Comparison of ENCODE assay signal across 8 mouse cellular contexts in the genomic region with DNA sequence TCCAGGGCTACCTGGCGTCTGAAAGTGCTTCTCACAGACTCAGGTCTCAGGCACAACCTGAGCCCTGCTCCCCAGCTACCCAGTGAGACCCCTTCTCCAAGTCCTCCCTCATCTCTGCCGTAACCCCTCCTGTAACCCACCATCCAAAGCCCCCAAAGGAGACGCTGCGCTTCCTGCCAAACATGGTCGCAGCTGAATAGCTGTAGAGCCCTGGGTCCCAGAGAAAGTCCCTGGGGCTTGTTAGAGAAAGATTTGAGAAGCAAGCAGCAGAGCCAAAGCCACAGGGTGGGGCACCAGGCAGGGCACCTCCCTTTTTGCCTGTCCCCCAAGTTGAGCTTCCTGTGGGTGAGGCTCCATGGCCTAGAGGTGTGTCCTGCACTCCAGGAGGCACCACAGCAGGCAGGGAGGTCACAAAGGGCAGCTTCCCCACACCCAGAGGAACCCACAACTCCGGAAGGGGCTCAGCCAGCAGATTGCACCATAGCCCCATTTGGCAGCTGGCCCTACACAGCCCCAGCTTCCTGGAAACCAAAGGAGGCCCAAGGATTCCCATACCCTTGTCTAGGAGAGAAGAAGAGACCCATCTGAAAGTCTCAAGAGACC. TPM values are rescaled to one million over a fixed set of nuclear protein-coding genes. Genes with fewer than 3 reads are reported as not detected.
A peak's percentile ranks its signal among the peaks of the same experiment; 100 is the strongest.
DNase-seq lines count a peak whose midpoint lies in the region.

No protein-coding gene starts in this region.

- peak; percentile 22 for DNase-seq in urinary bladder, postnatal 14 days (ENCODE audit: low spot score)
- DNase-seq in urinary bladder, postnatal 10 days (ENCODE audit: low spot score) = no peak
- peak; percentile 23 for DNase-seq in heart, postnatal 25 days (ENCODE audit: low spot score)
- DNase-seq in lung, postnatal 36 days = peak; percentile 77
- DNase-seq in thymus, postnatal 25 days = peak; percentile 12
- no peak for DNase-seq in left cerebral cortex, adult 9 months (ENCODE audit: low spot score in 2 of 2)
- no peak for DNase-seq in ovary, adult 18-20 months (ENCODE audit: low spot score)
- DNase-seq in layer of hippocampus, adult 18-20 months (ENCODE audit: low spot score in 2 of 2) = no peak

- intact Hi-C loops in heart, postnatal 25 days (cut with DNase I) = no loop called here

RNA-seq across cellular contexts. Expression of a gene that starts 38.2 kb away (rescaled TPM):
- 10 to 100 TPM; 85.8 to 86.8 TPM for total RNA-seq in heart, postnatal 25 days (2021)
- total RNA-seq in layer of hippocampus, adult 18-20 months (2021) = 100 to 1,000 TPM; 125 to 142 TPM

RNA-seq across cellular contexts. Expression of a gene that starts 46.8 kb away (rescaled TPM):
- total RNA-seq in heart, postnatal 25 days (2021) = under 1 TPM; 0.47 to 0.59 TPM
- 10 to 100 TPM; 26.5 to 27.8 TPM for total RNA-seq in layer of hippocampus, adult 18-20 months (2021)

Comparison
In these comparisons a context has a peak if more than half of its experiments do, and no peak if none do; other contexts are left out.
1. DNase-seq: peak in urinary bladder, postnatal 14 days (single experiment), heart, postnatal 25 days (single experiment), lung, postnatal 36 days (single experiment) and thymus, postnatal 25 days (single experiment); none in urinary bladder, postnatal 10 days (single experiment), left cerebral cortex, adult 9 months (0 of 2), ovary, adult 18-20 months (single experiment) and layer of hippocampus, adult 18-20 months (0 of 2).
2. RNA of a gene that starts 46.8 kb away (total RNA-seq): 26.5 to 27.8 TPM in layer of hippocampus, adult 18-20 months; 0.47 to 0.59 TPM in heart, postnatal 25 days; every median in the first group is over 10 times any median in the second.